Mouse (Mus musculus): ENCODE data around the gene Dennd4a.

The Dennd4a gene

DNA sequence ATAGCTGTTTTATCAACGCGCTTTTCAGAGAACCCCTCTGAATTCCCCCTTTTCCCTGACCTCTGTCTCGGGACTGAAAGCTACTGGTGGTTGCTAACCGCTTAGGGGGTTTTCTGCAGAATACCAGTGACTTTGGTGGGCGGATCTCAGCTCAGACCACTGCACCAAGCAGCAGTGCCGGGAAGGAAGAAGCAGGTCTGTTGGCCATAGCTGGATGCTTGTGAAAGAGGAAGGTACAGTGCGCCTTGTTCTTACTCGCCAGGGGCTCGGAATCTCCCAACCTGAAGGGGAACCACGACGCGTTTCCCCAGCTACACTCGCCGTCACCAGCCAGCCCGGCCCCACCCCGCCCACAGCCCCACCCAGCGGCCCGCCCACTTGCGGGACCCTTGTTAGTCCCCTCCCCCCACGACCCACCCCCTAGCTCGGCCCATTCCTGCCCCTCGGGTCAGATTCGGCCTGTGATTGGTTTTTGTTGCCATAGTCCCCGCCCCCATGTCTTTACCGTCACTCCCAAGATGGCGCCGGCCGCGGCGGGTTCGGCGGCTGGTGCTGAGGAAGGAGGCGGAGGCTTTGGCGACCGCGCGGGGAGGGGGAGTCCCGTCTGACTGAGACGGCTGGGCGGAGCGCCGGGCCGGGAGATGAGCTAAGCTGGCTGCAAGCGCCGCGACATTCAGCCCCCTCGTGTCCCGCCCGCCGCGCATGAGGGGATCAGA is at the start of gene Dennd4a:
Dennd4a (plus strand) TSS at position 519 of the 716 bp plus-strand sequence.
- peak; percentile 99 for DNase-seq

DNA sequence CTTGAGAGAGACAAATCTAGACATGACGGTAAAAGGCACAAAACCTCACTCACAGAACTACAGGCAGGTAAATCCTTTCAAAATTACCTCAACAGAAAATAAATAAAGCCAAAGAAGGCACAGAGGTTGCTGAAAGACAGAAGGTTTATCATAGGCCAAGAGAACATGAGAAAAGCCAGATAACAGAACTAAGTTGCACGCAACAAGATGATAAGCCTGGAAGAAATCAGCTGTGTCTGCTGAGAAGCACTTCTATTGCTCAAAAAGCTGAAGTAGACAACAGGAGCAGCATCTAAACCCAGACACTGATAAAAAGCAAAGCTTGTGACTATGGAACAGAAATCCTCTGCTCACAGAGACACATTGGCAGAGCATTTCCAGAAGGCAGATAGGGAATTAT is 46.3 kb upstream of the Dennd4a start:
- no peak for DNase-seq

DNA sequence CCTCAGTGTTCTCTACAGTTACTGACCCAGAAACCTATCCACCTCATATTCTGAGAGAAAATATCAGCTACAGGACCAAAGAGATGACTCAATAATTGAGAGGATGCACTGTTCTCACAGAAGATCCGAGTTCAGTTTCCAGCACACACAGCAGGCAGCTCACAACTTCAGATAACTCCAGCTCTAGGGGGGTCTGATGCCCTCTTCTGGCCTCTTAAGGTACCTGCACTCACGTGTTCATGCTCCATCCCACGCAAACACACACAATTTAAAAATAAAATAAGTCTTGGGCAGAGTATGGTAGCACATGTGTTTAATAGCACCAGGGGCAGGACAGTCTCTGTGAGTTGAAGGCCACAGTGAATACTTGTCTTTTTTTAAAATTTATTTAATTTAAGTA is 45.0 kb upstream of the Dennd4a start:
- DNase-seq, result no peak

DNA sequence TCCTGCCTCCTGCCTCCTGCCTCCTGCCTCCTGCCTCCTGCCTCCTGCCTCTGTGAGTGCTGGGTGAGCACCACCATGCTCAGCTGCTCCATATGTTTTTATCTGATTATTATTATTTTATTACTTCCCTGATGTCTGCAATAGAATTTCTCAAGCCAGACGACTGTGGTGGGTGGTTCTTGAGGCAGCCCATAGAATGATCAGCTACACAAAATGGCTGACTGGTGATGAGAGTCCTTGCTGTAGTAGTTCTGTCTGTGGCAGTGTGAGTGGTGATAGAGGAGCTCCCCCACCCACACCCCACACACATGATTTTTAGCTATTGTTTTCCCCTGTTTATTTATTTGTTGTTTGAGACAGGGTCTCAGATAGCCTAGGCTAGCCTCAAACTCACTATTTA is 43.3 kb upstream of the Dennd4a start:
- no peak for DNase-seq

DNA sequence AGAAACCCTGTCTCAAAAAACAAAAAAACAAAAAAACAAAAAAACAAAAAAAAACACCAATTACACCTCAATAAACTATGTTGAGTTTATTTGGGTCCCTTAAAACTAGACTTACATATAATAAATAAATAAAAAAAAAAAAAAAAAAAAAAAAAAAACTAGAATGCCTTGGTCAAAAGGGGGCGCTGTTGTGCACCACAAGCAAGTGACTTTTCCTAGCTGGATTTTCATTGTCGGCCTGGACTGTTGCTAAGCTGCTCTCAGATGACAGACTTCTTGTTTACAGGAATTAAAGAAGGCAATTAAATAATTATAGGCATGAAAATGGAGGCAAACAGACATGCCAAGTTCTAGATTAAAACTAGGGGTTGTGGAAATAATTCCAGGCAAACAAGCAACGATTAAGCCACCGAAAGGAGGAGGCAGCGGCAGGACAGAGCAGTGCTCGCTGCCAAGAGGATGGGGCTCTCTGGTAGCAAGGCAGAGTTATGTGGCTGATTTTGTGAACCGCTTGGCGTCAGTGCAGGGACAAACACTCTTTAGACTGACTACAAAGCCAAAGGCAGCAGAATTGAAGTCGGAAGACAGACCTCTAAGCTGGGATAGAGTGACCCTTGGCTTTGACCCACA is 42.0 kb upstream of the Dennd4a start:
- DNase-seq, result peak; percentile 69 to 75

DNA sequence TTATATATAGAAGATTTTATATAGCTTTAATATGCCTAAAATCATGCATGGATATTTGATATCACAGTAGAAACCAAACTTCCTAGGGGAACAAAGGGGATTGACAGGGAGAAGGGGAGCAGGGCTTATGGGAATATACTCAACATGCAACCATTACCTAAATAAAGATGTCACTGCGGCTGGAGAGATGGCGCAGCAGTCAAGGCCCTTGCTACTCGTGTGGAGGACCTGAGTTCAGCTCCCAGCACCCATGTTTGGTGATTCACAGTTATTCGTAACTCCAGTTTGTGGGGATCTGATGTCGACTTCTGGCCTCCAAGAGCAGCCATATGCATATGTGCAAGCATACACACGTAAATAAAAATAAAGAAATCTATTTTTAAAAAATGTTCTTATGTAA is 41.2 kb upstream of the Dennd4a start:
- no peak for DNase-seq

DNA sequence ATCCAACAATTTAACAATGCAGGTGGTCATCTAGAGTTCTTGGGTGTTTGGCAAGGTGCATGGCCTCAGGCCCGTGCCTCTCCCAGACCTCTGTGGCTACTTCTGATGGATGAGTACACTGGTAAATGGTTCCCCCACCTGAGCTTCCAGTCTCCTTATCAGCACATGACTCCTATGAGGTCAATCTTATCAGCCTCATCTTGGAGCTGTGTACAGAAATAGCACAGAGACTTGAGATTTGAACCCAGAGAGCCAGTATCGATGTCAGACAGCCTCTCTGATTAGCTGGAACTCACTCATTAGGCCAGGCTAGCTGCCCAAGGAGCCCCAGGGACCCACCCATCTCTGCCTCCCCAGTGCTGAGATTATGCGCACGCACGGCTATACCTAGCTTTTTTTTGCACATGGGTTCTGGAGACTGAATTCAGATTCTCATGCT is 40.7 kb upstream of the Dennd4a start:
- DNase-seq, result no peak

DNA sequence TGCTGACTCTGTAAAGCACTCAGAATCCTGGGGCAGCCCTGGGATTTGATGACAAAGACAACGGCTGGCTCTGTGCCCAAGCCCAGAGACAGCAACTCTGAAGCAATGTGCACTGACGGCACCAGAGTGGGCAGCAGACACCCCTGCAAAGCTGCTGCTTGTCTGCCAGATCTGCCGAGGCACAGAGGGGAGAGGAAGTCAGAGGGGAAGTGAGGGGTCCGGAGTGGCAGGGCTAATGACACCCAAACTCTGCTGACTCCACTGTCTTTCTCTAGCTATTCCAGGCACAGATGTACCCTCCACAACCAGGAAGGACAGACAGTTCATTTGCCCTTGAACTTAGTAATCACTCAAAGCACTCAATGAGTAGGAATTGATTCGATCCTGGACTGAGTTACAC is 39.9 kb upstream of the Dennd4a start:
- DNase-seq, result peak; percentile 58 to 71

DNA sequence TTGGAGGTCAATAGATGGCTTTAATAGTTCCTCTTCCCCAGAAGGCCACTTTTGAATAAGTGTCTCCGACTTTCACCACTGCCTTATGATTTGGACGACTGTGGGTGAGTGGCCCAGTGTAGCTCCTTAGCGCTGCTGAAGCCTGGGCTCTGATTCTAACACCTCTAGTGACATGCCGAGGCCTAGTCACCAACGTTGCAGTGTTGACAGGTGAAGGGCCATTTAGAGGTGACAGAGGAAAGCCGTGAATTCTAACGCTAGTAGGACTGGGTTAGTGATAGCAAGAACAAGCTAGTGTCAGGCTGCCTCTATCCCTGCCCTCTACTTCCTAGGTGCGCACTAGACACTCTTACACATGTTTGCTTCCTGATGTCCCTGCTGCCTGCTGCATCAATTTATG is 37.9 kb upstream of the Dennd4a start:
- no peak for DNase-seq

DNA sequence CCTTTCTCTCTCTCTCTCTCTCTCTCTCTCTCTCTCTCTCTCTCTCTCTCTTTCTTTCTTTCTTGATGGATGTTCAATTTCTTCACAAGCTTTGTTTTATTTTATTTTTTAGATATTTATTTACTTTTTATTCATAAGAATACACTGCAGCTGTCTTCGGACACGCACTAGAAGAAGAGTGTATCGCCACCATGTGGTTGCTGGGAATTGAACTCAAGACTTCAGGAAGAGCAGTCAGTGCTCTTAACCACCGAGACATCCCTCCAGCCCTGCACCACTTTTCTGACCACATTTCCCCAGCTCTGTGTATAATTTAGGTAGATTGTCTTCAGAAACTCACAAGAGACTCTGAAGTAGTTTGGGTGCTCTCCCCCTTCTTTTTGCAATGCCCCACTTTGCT is 37.2 kb upstream of the Dennd4a start:
- peak; percentile 29 to 48 for DNase-seq

DNA sequence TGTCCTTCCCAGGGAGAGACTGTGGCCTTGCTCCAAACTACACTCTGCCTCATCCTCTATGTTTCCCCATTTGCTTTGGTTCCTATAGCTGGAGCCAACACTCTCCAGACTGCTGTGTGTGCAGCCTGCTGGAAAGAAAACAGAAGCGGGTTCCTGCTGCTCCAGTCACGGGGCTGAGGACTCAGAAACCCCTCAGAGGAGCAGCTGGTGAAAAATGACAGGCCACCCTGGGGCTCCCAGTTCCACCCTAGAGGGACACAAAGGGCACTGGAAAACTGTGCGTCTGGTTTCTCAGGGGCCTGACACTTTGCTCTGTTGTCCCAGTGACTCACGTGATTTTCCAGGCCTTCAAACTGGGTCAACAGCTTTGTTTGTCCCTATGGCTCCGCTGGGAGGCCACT is 36.7 kb upstream of the Dennd4a start:
- peak; percentile 27 to 40 for DNase-seq

DNA sequence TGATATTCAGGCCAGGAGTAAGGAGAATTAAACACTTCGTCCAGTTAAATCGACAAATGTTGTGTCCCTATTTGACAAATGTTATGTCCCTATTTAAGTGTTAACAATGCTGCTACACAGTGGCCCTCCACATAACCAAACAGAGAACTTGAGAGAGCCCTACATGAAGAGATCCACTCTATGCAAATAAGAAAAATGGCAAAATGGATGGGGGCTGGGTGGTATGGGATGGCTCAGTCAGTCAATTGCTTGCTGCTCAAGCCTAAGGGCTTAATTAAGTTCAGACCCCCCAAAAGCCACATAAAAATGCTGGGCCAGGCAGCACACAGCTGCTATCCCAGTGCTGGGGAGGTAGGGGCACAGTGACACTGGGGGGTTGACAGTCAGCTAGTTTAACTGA is 36.3 kb upstream of the Dennd4a start:
- DNase-seq, result no peak

DNA sequence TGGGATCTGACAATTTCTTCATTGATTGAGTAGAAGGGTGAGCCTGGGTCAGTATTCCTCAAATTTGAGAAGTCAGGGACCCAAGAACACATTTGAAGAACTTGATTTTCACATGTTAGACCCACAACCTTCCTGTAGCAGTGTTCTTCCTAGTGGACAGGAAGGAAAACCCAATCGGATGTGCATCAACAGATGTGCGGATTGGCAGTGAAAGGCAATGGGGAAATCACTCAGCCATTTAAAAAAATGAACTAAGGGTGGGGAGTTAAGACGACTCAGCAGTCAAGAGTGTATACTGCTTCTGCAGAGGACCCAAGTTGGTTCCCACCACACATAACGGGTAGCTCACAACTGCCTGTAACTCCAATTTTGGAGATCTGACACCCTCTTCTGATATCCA is 35.6 kb upstream of the Dennd4a start:
- no peak for DNase-seq

DNA sequence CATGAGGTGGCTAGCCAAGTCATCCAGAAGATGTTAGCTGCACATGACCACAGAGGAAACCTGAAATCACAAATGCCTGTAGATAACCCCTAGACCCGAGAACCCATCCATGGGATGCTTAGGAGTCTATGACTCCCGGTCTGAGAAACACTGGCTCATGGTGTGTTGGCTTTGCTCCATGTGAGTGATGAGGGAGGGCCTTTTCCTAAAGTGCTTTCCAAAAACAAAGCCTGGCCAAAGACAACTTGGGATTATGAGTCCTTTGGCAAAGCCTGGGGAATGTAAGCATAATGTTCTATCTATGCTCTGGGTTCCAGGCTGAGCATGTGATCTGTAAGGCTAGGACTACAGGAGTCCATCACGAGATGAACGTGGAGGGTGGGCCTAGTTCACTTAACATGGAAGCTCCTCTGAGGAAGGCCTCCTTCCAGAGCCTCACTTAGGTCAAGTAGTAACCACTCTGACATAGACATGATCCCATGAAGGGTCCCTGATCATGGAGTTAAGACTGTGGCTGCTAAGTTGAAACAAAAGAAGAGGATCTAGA is 33.6 kb upstream of the Dennd4a start:
- DNase-seq, result no peak

DNA sequence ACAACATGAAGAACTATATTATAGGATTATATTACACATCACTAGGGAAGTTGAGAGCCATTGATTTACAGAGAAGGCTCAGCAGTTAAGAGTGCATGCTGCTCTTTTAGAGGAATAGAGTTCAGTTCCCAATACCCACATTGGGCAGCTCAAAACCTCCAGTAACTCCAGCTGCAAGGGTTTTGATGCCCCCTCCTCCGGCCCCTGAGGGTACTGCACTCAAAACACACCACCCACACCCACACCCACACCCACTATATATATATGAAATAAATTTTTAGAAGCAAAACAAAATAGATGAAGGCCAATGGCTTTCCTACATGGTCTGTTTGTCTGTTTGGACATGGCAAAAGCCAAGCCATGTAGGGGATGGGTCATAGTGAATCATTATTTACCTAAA is 33.0 kb upstream of the Dennd4a start:
- DNase-seq, result no peak

DNA sequence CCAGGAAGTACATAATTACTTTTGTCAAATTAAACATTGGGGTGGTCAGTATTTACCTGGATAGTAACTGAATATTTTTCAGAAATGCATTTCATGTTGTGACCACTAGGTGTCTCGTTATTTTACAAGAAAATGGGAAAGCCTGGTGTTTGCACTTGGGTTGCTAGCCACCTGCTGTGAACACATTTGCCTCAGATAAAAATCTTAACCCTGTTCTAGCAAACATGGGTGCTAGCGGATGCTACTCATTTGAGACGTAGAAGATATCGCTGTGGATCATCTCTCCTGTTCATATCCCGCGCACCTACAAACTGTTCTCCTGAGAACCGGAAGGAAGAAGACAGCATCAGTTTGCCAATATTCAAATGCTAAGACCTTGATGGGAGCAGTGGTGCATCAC is 31.5 kb upstream of the Dennd4a start:
- peak; percentile 66 to 80 for DNase-seq

DNA sequence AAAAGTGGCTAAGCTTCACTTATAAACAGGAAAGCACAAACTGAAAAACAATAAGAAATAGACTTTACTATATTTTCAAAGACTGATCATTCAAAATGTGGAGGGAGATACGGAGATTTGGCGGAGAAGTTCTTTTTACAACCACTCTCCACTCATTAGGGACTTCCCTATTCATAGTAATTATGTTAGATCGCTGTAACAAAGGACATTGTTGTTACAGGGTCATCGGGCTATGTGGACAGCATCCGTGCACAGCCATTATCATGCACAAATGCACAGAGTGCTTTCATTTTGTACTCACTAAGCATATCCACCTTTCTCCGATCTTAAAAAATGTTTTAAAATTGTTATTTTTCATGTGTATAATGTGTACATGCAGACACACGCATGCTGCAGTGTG is 27.6 kb upstream of the Dennd4a start:
- no peak for DNase-seq

DNA sequence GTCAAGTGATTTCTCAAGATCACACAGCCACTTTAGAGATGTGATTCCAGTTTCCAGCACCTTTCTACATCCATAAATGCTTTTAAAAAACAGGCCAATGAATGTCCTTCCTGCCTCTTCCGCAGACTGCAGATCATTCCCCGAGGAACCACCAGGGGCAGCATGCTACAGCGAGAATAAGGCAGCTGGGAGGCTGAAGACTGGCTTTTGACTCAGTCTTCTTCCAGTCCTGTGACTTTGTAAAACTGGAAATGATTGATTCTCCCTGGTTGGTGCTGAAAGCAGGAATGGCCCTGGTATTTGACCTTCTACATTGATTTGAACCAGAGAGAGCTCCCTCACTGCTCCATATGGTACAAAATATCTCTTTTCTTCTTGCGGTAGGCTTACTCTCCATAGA is 26.3 kb upstream of the Dennd4a start:
- peak; percentile 73 to 77 for DNase-seq

DNA sequence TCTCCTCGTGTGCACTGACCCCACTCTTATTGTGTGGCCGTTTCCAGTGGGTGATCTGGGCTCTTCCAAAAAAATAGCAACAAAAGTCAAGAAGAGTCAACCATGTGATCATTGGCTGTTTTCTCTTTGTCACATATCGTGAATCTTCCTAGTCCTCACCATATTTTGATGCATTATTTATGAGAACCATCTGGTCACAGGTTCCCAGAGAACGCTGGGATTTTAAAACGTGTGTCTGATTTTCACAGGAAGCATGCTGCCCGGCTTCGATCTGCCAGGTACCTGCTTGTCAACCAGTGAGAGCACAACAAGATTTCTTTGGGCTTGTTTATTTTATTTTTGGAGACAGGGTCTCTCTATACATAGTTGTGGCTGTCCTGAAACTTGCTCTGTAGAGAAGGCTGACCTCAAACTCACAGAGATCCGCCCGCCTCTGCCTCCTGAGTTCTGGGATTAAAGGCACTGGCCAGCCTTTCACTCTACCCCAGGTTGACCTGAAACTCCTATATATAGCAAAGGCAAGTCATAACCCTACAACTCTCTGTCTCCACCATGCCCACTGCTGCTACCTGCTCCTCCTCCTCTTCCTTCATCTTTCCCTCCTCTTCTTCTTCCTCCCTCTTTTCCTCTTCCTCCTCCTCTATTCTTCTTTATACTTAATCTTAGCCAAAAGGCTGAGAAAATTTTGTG is 24.8 kb upstream of the Dennd4a start:
- DNase-seq, result no peak

DNA sequence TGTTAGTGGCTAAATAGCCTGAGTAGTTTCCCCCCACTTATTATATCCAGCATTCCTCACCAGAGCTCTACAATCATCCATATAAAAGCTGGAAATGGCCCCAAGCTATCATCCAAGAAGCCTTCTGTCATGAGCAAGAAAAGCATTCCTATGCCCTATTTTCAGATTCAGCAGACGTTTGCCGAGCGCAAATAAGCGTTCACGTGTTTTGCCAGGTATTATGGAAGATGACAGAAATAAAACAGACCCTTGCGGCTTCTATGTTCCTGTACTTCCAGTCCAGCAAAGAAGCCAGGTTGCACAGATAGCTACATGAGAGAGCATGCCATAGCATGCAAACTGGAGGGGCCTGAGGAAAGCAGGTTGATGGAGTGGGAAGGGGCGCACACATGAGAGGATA is 23.1 kb upstream of the Dennd4a start:
- DNase-seq, result no peak

DNA sequence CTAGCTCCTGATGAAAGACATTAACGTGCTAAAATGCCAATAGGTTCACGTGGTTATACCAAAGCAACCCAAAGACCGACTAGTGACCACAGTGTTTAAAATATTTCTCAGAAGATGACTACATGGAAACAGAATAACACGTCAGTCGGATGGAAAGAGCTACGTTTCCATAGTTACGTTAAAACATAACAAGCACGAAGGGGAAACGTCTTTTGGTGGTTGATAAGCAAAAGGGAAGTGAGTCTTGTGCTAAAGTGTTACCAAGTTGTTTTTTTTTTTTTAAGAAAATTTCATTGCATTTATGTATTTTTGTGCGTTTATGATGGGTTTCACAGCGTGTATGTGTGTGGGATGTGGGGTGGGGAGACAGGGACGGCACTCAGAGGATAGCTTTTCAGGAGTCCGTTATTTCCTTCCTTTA is 21.8 kb upstream of the Dennd4a start:
- DNase-seq, result no peak

DNA sequence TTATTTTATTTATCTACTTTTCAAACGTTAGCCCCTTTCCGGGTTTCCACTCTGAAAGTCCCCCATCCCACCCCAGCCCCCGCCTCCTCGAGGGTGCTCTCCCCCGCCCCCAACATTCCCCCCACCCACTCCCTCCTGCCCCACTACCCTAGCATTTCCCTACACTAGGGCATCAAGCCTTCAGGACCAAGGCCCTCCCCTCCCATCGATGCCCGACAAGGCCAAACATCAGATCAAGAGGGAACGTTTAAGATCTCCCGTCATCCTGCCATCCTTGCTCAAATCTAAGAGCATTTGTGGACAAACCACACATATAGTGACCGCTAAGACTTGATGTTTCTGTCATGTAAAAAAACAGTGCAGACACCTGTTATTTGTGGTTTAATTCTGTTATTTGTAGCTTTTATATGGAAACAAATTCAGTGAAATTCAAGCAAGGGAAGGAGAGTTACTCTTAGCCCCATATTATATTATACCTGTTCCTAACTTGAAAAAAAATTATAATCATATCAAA is 21.2 kb upstream of the Dennd4a start:
- no peak for DNase-seq
